Mouse (Mus musculus) small intestine, adult 2 months (tissue): ENCODE results near the gene Bin2.

Experiments
- CTCF ChIP-seq: fragments of 200-500 bp; IDR thresholded peaks from 2 replicates; pipeline ENCODE4 v1.5.1; 2012; ENCODE audit warnings: low read depth, mild to moderate bottlenecking, control low read depth, inconsistent platforms, low read length, moderate library complexity, mixed read lengths; ENCODE audit not compliant: insufficient replicate concordance, insufficient read length; ENCODE audit errors: extremely low read depth
- POLR2A ChIP-seq: fragments of 200-500 bp; IDR thresholded peaks from 2 replicates; pipeline ENCODE4 v1.6.1; 2012; ENCODE audit warnings: low read depth, mild to moderate bottlenecking, control low read depth, inconsistent platforms, low read length, moderate library complexity

DNA sequence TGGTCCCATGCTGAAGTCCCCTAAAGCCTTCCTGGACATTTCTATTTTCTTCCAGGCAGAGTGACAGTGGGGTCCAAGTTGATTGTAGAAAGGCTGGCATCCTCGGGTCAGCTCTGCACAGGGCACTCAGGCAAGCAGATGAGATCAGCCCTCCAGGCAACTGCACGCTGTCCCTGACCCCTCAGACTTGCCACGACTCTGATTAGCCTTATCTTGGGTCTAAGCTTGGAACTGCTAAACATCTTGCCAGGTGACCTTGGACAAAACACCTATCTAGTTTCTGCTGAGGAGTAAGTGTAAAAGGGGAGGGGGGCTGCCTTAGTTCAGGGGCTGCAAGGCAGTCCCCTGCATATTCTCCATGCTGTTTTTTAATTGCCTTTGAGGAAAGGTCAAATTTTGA lies 22.6 kb upstream of the Bin2 start:
- TF ChIP-seq POLR2A (no peak), CTCF (no peak)
